Mouse (Mus musculus): ENCODE measurements around the gene Synm.

DNA sequence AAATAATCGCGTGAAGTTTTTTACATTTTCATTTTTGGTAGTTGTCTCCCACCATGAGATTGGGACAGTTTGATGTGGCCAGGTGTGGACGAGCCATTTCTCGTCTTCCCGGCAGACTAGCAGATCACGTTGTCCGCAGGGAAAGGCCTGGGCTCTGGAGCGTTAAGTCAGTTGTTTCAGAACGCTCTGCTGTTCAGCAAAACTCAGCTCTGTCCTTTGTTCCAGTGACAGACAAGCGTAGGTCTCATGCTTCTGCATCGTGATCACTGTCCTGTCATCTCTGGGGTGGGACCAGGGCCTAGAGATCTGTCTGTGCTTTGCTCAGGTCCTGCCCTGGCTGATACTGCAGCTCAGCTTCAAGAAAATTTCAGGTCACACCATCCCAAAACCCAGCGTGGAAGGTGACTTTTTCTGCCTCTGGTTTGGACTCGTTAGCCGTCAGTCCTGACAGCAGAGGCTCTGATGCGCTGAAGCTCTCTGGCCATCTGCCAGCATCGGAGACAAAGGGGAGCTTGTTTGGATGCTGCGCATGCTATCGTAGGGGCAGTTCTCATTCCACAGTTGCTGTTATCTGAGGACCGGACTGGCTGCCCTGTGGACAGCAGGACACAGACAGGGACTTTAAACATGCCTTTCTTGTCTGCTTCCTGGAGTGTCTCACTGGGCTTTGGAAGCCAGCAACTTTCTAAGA lies 45.6 kb downstream of the Synm start:
- TF ChIP-seq CTCF (IDR thresholded peaks at IDR 0.05) (no peak), EP300 (IDR thresholded peaks at IDR 0.05) (no peak)
